Mouse (Mus musculus) naive thymus-derived CD4-positive, alpha-beta T cell, adult 5 months (primary cell): ENCODE data around the gene Slc35b3. TPM values are rescaled to one million over a fixed set of nuclear protein-coding genes. Genes with fewer than 3 reads are reported as not detected.

Experiments
- polyA plus RNA-seq: library from polyadenylated mRNA; unstranded; fragments of 100-300 nt; shearing (Covaris generic); gene quantifications from one replicate; pipeline ENCODE4 v1.2.1, GENCODE M21; 2017

Slc35b3 gene
- polyA plus RNA-seq: 156 TPM

GRCm38 (mm10) chr13:38960063-38961050 lies at the start of gene Slc35b3:
Slc35b3 (minus strand) TSS chr13:38960875.

